In genomic region chr13:4281471-4282412, GRCm38 (mm10) we compare ENCODE assay signal across 9 mouse cellular contexts. TPM values are rescaled to one million over a fixed set of nuclear protein-coding genes. Genes with fewer than 3 reads are reported as not detected.
DNase-seq lines count a peak whose midpoint lies in the region; ATAC-seq lines count a peak whose summit lies in the region.
"Had no signal": no experiment of that assay in that cellular context is flagged by ENCODE, and none has a peak within 500 bp of the region (broad histone marks: within the 10 kb centered on the region; RNA-seq: fewer than 3 reads in every experiment).

No protein-coding gene starts in this region.

- ATAC-seq in forebrain, embryonic 14.5 days = peak; percentile 75
- ATAC-seq in lung, embryonic 15.5 days (ENCODE audit: borderline replicate concordance, extremely low read depth, low FRiP score, low TSS enrichment) = peak; percentile 55; the same call in 1 of the 2 replicates

- no peaks in the 10 kb centered on the region for H3K36me3 ChIP-seq in forebrain, embryonic 14.5 days (ENCODE audit: control insufficient read depth, insufficient read depth, low read length)
- no peaks in the 10 kb centered on the region for H3K36me3 ChIP-seq in lung, embryonic 15.5 days

- H3K9ac ChIP-seq in forebrain, embryonic 14.5 days (ENCODE audit: low read length) = no peak overlapping the region
- no peak overlapping the region for H3K9ac ChIP-seq in lung, embryonic 15.5 days

- peak; percentile 38 to 57 for DNase-seq in left cerebral cortex, adult 18-20 months (ENCODE audit: low spot score in 2 of 2)
- no peak for DNase-seq in left cerebral cortex, adult 11 months (ENCODE audit: low spot score)
- peak; percentile 9 for DNase-seq in Muller cell, postnatal 12 days (ENCODE audit: inconsistent ontology term)
- DNase-seq in forebrain, embryonic 14.5 days (ENCODE audit: low spot score) = peak; percentile 67
- peak; percentile 36 to 63 for DNase-seq in kidney, adult 8-10 months
- DNase-seq in right cerebral cortex, adult 2 months (ENCODE audit: low spot score in 2 of 2) = peak; percentile 48 to 70
- no peak for DNase-seq in gastrocnemius, postnatal 4 days (ENCODE audit: low spot score in 2 of 2)

- no peak overlapping the region for H3K27ac ChIP-seq in forebrain, embryonic 14.5 days (ENCODE audit: low read depth, low read length)
- H3K27ac ChIP-seq in lung, embryonic 15.5 days = no peak overlapping the region

- H3K4me2 ChIP-seq in forebrain, embryonic 14.5 days (ENCODE audit: low read length) = no peak overlapping the region
- H3K4me2 ChIP-seq in lung, embryonic 15.5 days = no peak overlapping the region

- no peaks in the 10 kb centered on the region for H3K4me1 ChIP-seq in forebrain, embryonic 14.5 days (ENCODE audit: control insufficient read depth, insufficient read depth, low read length)
- no peaks in the 10 kb centered on the region for H3K4me1 ChIP-seq in lung, embryonic 15.5 days

- 37% methylated on average over 7 of the region's 7 CpGs for WGBS in forebrain, embryonic 14.5 days
- WGBS in lung, embryonic 15.5 days = 34% methylated on average over 7 of the region's 7 CpGs

- H3K4me3 ChIP-seq in forebrain, embryonic 14.5 days (ENCODE audit: low read depth, low read length) = no peak overlapping the region
- no peak overlapping the region for H3K4me3 ChIP-seq in lung, embryonic 15.5 days

- H3K27me3 ChIP-seq in forebrain, embryonic 14.5 days (replicated peaks; ENCODE audit: control insufficient read depth, insufficient read depth, low read length) = no peaks in the 10 kb centered on the region
- no peaks in the 10 kb centered on the region for H3K27me3 ChIP-seq in lung, embryonic 15.5 days

- no peaks in the 10 kb centered on the region for H3K9me3 ChIP-seq in forebrain, embryonic 14.5 days (replicated peaks; ENCODE audit: control insufficient read depth, low read length)
- H3K9me3 ChIP-seq in lung, embryonic 15.5 days = no peaks in the 10 kb centered on the region

RNA-seq across cellular contexts. Expression of gene Akr1c12, which starts 2.5 kb away (rescaled TPM):
- not detected for total RNA-seq in left cerebral cortex, adult 18-20 months (2021)
- polyA plus RNA-seq in forebrain, embryonic 14.5 days (2014; fragmentation: Nextera tagmentation; extraction: Ambion mirVana) = 0.27 TPM in 1 of 2 replicates, not detected in the other
- 0.73 and 2.7 TPM in 2 replicates for polyA plus RNA-seq in lung, embryonic 15.5 days (2015; fragmentation: Nextera tagmentation; extraction: Ambion mirVana)
- total RNA-seq in gastrocnemius, postnatal 4 days (2021) = not detected
- total RNA-seq: layer of hippocampus, adult 18-20 months had no signal

RNA-seq across cellular contexts. Expression of gene Akr1c19, which starts 53.2 kb away (rescaled TPM):
- under 1 TPM in 1 of 2 experiments, not detected in 1; 0.28 TPM for total RNA-seq in left cerebral cortex, adult 18-20 months (2021)
- polyA plus RNA-seq in forebrain, embryonic 14.5 days (2014; fragmentation: Nextera tagmentation; extraction: Ambion mirVana) = 6.1 and 6.4 TPM in 2 replicates
- polyA plus RNA-seq in lung, embryonic 15.5 days (2015; fragmentation: Nextera tagmentation; extraction: Ambion mirVana) = 10.3 and 11.7 TPM in 2 replicates
- under 1 TPM; 0.21 to 0.66 TPM for total RNA-seq in gastrocnemius, postnatal 4 days (2021)

Comparison
In these comparisons a context has a peak if more than half of its experiments do, and no peak if none do; other contexts are left out.
1. DNase-seq: peak in left cerebral cortex, adult 18-20 months (2 of 2), Muller cell, postnatal 12 days (single experiment), forebrain, embryonic 14.5 days (single experiment), kidney, adult 8-10 months (2 of 2) and right cerebral cortex, adult 2 months (2 of 2); none in left cerebral cortex, adult 11 months (single experiment) and gastrocnemius, postnatal 4 days (0 of 2).